Mouse (Mus musculus) embryonic facial prominence, embryonic 15.5 days (tissue): ENCODE results near the gene Zmynd10. TPM values are rescaled to one million over a fixed set of nuclear protein-coding genes. Genes with fewer than 3 reads are reported as not detected.

ENCODE experiments used
- ATAC-seq: fragments of 200-750 bp; cut with Nextera tagmentation; 2 replicates; pipeline ENCODE4 v1.8.0; 2017; ENCODE audit warnings: low read depth, moderate TSS enrichment; ENCODE audit not compliant: insufficient number of reproducible peaks, low FRiP score, low TSS enrichment
- H3K27ac ChIP-seq: fragments of 300-500 bp; sonication (generic); replicated peaks from 2 replicates; pipeline ENCODE4 v1.5.1; 2015; ENCODE audit warnings: mild to moderate bottlenecking, inconsistent platforms
- H3K27me3 ChIP-seq: fragments of 300-500 bp; sonication (generic); 2 replicates; pipeline ENCODE4 v1.6.1; 2015; ENCODE audit warnings: inconsistent platforms
- H3K36me3 ChIP-seq: fragments of 300-500 bp; sonication (generic); 2 replicates; pipeline ENCODE4 v1.6.1; 2015; ENCODE audit warnings: mild to moderate bottlenecking, inconsistent platforms
- H3K4me1 ChIP-seq: fragments of 300-500 bp; sonication (generic); 2 replicates; pipeline ENCODE4 v1.6.1; 2015; ENCODE audit warnings: inconsistent platforms
- H3K4me2 ChIP-seq: fragments of 300-500 bp; sonication (generic); replicated peaks from 2 replicates; pipeline ENCODE4 v1.6.1; 2015; ENCODE audit warnings: mild to moderate bottlenecking, inconsistent platforms
- H3K4me3 ChIP-seq: fragments of 300-500 bp; sonication (generic); replicated peaks from 2 replicates; pipeline ENCODE4 v1.5.1; 2015; ENCODE audit warnings: mild to moderate bottlenecking, inconsistent platforms
- H3K9ac ChIP-seq: fragments of 300-500 bp; sonication (generic); 2 replicates; pipeline ENCODE4 v1.6.1; 2015; ENCODE audit warnings: inconsistent platforms
- H3K9me3 ChIP-seq: fragments of 300-500 bp; sonication (generic); replicated peaks from 2 replicates; pipeline ENCODE4 v1.6.1; 2016; ENCODE audit warnings: inconsistent platforms
- WGBS: fragments of 180-500 bp; shearing (Covaris S2); methylation state at CpG from one replicate; pipeline ENCODE4 v1.1.7; 2015; 5-methylcytosine and 5-hydroxymethylcytosine counted together
- polyA plus RNA-seq: library from polyadenylated mRNA; unstranded; fragments of >200 nt; fragmentation: Nextera tagmentation; extraction: Ambion mirVana; gene quantifications from 2 replicates; pipeline ENCODE4 v1.2.1, GENCODE M21; 2015

Zmynd10 gene
- polyA plus RNA-seq, 1 experiment from 2014 or later = 25.9 TPM

DNA sequence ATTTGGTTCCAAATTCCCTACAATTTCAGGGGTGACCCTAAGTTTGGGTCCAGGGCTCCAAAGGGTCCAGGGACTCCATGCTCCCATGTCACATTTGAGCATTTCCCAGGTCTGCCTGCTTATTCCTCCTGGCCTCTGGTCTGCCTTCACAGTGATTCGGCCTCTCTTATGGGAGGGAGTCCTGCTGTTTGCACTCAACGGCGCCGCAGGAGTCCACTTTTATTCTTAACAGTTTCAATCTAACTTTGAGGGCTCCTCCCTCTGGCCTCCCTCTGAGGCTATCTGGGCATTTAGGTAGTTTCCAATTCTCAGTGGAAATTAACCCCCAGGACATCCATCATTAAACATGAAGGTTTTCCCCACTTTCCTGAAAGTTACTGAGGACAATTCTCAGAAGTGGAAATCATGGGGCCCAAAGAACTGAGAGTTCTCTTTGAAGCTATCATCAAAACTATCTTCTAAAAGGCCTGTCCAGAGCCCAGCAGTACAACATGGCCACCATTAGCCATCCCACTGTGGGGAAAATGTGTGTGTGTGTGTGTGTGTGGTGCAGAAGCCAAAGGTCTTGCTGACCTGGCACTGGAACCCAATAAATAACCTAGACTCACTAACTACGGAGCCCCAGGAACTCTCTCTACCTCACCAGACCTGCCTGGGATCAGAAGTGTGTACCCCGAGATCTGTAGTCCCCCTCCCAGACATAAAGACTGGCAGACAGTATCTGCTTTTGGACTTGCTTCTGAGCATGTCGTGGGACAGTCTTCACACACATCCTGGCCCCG is 47.4 kb downstream of the Zmynd10 start:
- peaks cover 54% of the 10 kb centered on the region for H3K36me3 ChIP-seq
- no peak overlapping the region for H3K4me2 ChIP-seq
- no peak overlapping the region for H3K9ac ChIP-seq
- 0 out of 2 replicates have a peak, but pooled peaks cover under 1% of the 10 kb centered on the region for H3K4me1 ChIP-seq
- no peak for ATAC-seq
- H3K4me3 ChIP-seq = no peak overlapping the region
- 82% methylated on average over 8 of the region's 8 CpGs for WGBS
- no peaks in the 10 kb centered on the region for H3K9me3 ChIP-seq
- H3K27me3 ChIP-seq = no peaks in the 10 kb centered on the region
- H3K27ac ChIP-seq = no peak overlapping the region

DNA sequence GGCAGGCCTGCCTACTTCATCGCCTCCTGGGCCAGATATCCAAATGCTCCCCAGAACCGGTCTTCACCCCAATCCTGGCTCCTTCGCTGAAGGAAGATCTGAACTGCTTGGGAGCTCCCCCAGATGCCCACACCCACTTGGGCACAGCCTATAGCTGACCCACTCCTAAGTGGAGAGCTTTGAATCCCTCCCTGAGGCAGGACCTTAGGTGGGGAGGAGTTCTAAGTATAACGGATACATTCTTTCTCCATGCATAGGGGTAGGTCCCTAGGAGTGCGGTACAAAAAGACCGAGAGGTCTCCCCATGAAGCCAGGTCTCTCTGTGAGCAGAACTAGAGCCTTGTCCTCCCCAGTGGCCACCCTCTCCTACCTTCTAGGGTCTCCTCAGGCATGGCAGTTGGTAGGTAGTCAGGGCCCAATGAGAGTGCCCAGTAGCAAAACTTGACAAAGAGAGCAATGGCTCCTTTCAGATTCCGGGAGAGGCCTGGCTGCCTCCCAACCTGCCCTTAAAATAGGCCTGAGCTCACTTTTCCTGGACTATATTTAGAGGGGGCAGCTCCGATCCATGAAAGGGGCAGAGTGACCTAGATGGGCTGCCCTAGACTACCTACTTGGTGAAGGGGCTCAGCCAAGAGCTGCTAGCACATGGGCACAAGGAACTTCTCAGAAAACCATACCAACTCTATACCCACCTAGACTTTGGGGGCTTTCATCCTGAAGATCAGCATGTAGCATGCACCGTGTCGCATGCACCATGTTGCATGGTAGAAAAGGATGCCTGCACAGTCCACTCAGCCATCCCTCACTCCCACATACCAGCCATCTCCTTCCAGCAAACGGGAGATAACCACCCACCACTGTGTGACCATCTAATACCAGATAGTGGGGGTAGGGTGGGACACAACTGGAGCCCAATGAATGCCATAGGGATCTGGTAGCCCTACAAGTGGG is 49.8 kb downstream of the Zmynd10 start:
- Histone ChIP-seq H3K9me3 (no peaks in the 10 kb centered on the region), H3K9ac (no peak overlapping the region), H3K4me2 (no peak overlapping the region), H3K27ac (no peak overlapping the region), H3K27me3 (no peaks in the 10 kb centered on the region), H3K4me1 (no peaks in the 10 kb centered on the region), H3K4me3 (no peak overlapping the region), H3K36me3 (peaks cover 30% of the 10 kb centered on the region)
- WGBS = 82% methylated on average over 11 of the region's 11 CpGs
- no peak for ATAC-seq

- Histone ChIP-seq H3K27me3 (no peaks in the 10 kb centered on the region), H3K9ac (no peak overlapping the region), H3K4me2 (no peak overlapping the region), H3K4me3 (no peak overlapping the region), H3K27ac (no peak overlapping the region), H3K9me3 (no peaks in the 10 kb centered on the region), H3K36me3 (peaks cover 15% of the 10 kb centered on the region), H3K4me1 (peaks cover 12% of the 10 kb centered on the region)
- WGBS = 82% methylated on average over 5 of the region's 5 CpGs
- ATAC-seq = no peak
Observed at GRCm38 (mm10) chr9:107598385-107598784, 51.3 kb downstream of the Zmynd10 start.

DNA sequence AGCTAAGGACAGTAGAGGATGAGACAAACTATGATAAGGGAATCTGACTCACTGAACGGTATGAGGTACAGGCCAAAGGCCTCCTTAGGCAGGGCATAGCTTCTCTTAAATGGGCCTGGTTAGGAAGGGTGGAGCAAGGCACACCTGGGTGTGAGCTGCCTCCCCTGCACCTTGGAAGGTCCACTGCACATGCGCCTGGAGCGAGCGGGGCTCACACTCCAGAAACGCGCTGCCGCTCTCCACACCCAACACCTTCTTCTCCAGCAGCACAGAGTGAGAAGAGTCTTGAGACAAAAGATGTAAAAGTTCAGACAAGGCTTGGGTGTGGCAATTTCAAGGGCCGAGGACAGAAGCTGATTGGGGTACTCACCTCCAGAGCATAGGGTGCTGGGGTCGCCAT is 52.3 kb downstream of the Zmynd10 start:
- no peak overlapping the region for H3K4me2 ChIP-seq
- no peaks in the 10 kb centered on the region for H3K27me3 ChIP-seq
- H3K36me3 ChIP-seq = peaks cover 5% of the 10 kb centered on the region
- no peak overlapping the region for H3K9ac ChIP-seq
- no peak overlapping the region for H3K4me3 ChIP-seq
- H3K4me1 ChIP-seq = peaks cover 23% of the 10 kb centered on the region
- no peak overlapping the region for H3K27ac ChIP-seq
- H3K9me3 ChIP-seq = no peaks in the 10 kb centered on the region
- WGBS = 84% methylated on average over 9 of the region's 9 CpGs
- no peak for ATAC-seq

DNA sequence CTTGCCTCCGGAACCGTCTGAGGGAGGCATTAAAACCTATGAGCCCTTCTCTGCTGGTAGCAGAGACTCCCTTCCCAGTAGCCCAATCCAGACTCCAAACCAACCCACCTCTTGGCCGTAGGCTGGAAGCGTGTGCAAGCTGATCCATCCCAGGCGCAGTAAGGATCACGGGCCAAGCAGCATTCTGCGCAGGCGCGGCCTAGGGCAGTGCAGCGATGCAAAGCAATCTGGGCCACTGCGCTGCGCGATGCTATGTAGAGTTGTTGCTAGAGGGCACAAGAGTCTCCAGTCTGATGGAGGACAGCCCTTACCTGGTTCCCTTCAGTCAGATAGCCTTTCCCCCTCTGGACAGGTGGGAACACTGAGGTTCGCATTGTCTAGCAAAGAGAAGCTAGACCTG is 52.7 kb downstream of the Zmynd10 start:
- WGBS = 58% methylated on average over 14 of the region's 14 CpGs
- ATAC-seq = no peak
- Histone ChIP-seq H3K9me3 (no peaks in the 10 kb centered on the region), H3K27me3 (no peaks in the 10 kb centered on the region), H3K36me3 (0 out of 2 replicates have a peak, but pooled peaks cover under 1% of the 10 kb centered on the region), H3K4me1 (peaks cover 27% of the 10 kb centered on the region), H3K27ac (no peak overlapping the region), H3K4me3 (no peak overlapping the region), H3K4me2 (no peak overlapping the region), H3K9ac (no peak overlapping the region)

- no peak for ATAC-seq
- 78% methylated on average over 12 of the region's 12 CpGs for WGBS
- H3K27ac ChIP-seq = no peak overlapping the region
Observed at GRCm38 (mm10) chr9:107600745-107601144, 53.6 kb downstream of the Zmynd10 start.

More at GRCm38 (mm10) chr9:107600745-107601144, 53.6 kb downstream of the Zmynd10 start:
- Histone ChIP-seq H3K9me3 (no peaks in the 10 kb centered on the region), H3K36me3 (no peaks in the 10 kb centered on the region), H3K4me3 (no peak overlapping the region), H3K27me3 (no peaks in the 10 kb centered on the region), H3K4me1 (peaks cover 35% of the 10 kb centered on the region), H3K9ac (no peak overlapping the region), H3K4me2 (no peak overlapping the region)

Other genes with a start within 250 kb of the Zmynd10 start
- 11.7 and 12.3 TPM in 2 replicates for gene Hemk1, start 208.9 kb upstream of the Zmynd10 start, polyA plus RNA-seq
- 0.91 and 0.97 TPM in 2 replicates for gene 6430571L13Rik, start 206.7 kb upstream of the Zmynd10 start, polyA plus RNA-seq
- gene Cacna2d2, start 147.7 kb upstream of the Zmynd10 start, polyA plus RNA-seq = 0.96 and 1.3 TPM in 2 replicates
- gene Tmem115, start 13.4 kb upstream of the Zmynd10 start, polyA plus RNA-seq = 51.6 and 53.3 TPM in 2 replicates
- 26.4 and 26.8 TPM in 2 replicates for gene Cyb561d2, start 5.1 kb upstream of the Zmynd10 start, polyA plus RNA-seq
- gene Nprl2, start 5.1 kb upstream of the Zmynd10 start, polyA plus RNA-seq = 41.9 and 48.0 TPM in 2 replicates
- 82.0 and 87.7 TPM in 2 replicates for gene Rassf1, start 4.3 kb downstream of the Zmynd10 start, polyA plus RNA-seq
- gene Tusc2, start 16.0 kb downstream of the Zmynd10 start, polyA plus RNA-seq = 42.9 and 43.6 TPM in 2 replicates
- gene Hyal2, start 20.6 kb downstream of the Zmynd10 start, polyA plus RNA-seq = 97.5 and 98.4 TPM in 2 replicates
- 14.5 and 15.7 TPM in 2 replicates for gene Hyal1, start 29.6 kb downstream of the Zmynd10 start, polyA plus RNA-seq
- gene Naa80, start 31.6 kb downstream of the Zmynd10 start, polyA plus RNA-seq = 21.5 and 22.8 TPM in 2 replicates
- gene Hyal3, start 33.5 kb downstream of the Zmynd10 start, polyA plus RNA-seq = 2.0 TPM in 2 replicates
- 46.8 and 47.1 TPM in 2 replicates for gene Ifrd2, start 40.3 kb downstream of the Zmynd10 start, polyA plus RNA-seq
- gene Sema3b, start 61.9 kb downstream of the Zmynd10 start, polyA plus RNA-seq = 21.2 and 22.7 TPM in 2 replicates
- 458 and 459 TPM in 2 replicates for gene Gnai2, start 88.1 kb downstream of the Zmynd10 start, polyA plus RNA-seq
- gene Slc38a3, start 122.2 kb downstream of the Zmynd10 start, polyA plus RNA-seq = 3.7 and 4.2 TPM in 2 replicates
- gene Gnat1, start 132.4 kb downstream of the Zmynd10 start, polyA plus RNA-seq = 1.9 and 3.4 TPM in 2 replicates
- 40.6 and 44.6 TPM in 2 replicates for gene Sema3f, start 163.2 kb downstream of the Zmynd10 start, polyA plus RNA-seq
- gene Rbm5, start 223.7 kb downstream of the Zmynd10 start, polyA plus RNA-seq = 198 and 218 TPM in 2 replicates